Mouse (Mus musculus) limb, embryonic 11.5 days (tissue): ENCODE measurements around the gene Fam193a. TPM values are rescaled to one million over a fixed set of nuclear protein-coding genes. Genes with fewer than 3 reads are reported as not detected.

Experiments used
- ATAC-seq: fragments of 200-750 bp; cut with Nextera tagmentation; 2 replicates; pipeline ENCODE4 v1.8.0; 2017; ENCODE audit warnings: low read depth; ENCODE audit not compliant: insufficient number of reproducible peaks, low FRiP score, low TSS enrichment
- DNase-seq: peaks from one replicate; pipeline ENCODE4 v3.0.0-alpha.2; 2015; ENCODE audit warnings: low spot score
- H3K27ac ChIP-seq: fragments of 300-500 bp; sonication (generic); replicated peaks from 2 replicates; pipeline ENCODE4 v1.5.1; 2014; ENCODE audit warnings: low read depth, mild to moderate bottlenecking, low read length
- H3K27me3 ChIP-seq: fragments of 300-500 bp; sonication (generic); 2 replicates; pipeline ENCODE4 v1.6.1; 2014; ENCODE audit warnings: mild to moderate bottlenecking, low read length, mixed read lengths; ENCODE audit not compliant: control insufficient read depth, insufficient read depth
- H3K36me3 ChIP-seq: fragments of 300-500 bp; sonication (generic); 2 replicates; pipeline ENCODE4 v1.6.1; 2014; ENCODE audit warnings: mild to moderate bottlenecking, low read length, moderate library complexity, mixed read lengths; ENCODE audit not compliant: control insufficient read depth, insufficient read depth
- H3K4me1 ChIP-seq: fragments of 300-500 bp; sonication (generic); 2 replicates; pipeline ENCODE4 v1.6.1; 2014; ENCODE audit warnings: low read length, mixed read lengths; ENCODE audit not compliant: control insufficient read depth, insufficient read depth
- H3K4me2 ChIP-seq: fragments of 300-500 bp; sonication (generic); 2 replicates; pipeline ENCODE4 v1.6.1; 2014; ENCODE audit warnings: low read depth, mild to moderate bottlenecking, moderate library complexity; ENCODE audit not compliant: severe bottlenecking
- H3K4me3 ChIP-seq: fragments of 300-500 bp; sonication (generic); 2 replicates; pipeline ENCODE4 v1.5.1; 2014; ENCODE audit warnings: low read depth, low read length
- H3K9ac ChIP-seq: fragments of 300-500 bp; sonication (generic); 2 replicates; pipeline ENCODE4 v1.6.1; 2014; ENCODE audit warnings: mild to moderate bottlenecking, low read length
- H3K9me3 ChIP-seq: fragments of 300-500 bp; sonication (generic); 2 replicates; pipeline ENCODE4 v1.6.1; 2016; ENCODE audit warnings: low read length; ENCODE audit not compliant: control insufficient read depth
- WGBS: fragments of 180-500 bp; shearing (Covaris S2); extraction: QIAGEN DNeasy Blood & Tissue Kit; methylation state at CpG from one replicate; pipeline ENCODE4 v1.1.7; 2014; 5-methylcytosine and 5-hydroxymethylcytosine counted together
- polyA plus RNA-seq: library from polyadenylated mRNA; unstranded; fragments of >200 nt; fragmentation: Nextera tagmentation; extraction: Ambion mirVana; gene quantifications from 2 replicates; pipeline ENCODE4 v1.2.1, GENCODE M21; 2014

The Fam193a gene
- polyA plus RNA-seq, 1 experiment from 2014 or later = 15.3 TPM

- Histone ChIP-seq H3K4me1 (no peaks in the 10 kb centered on the region), H3K9ac (no peak overlapping the region), H3K27me3 (no peaks in the 10 kb centered on the region), H3K36me3 (no peaks in the 10 kb centered on the region), H3K4me3 (no peak overlapping the region), H3K4me2 (no peak overlapping the region), H3K9me3 (no peaks in the 10 kb centered on the region), H3K27ac (no peak overlapping the region)
- DNase-seq (no peak), ATAC-seq (no peak)
- WGBS = 96% methylated on average over 8 of the region's 8 CpGs
These were observed 23.5 kb downstream of the Fam193a start for GRCm38 (mm10) chr5:34393251-34393650.

DNA sequence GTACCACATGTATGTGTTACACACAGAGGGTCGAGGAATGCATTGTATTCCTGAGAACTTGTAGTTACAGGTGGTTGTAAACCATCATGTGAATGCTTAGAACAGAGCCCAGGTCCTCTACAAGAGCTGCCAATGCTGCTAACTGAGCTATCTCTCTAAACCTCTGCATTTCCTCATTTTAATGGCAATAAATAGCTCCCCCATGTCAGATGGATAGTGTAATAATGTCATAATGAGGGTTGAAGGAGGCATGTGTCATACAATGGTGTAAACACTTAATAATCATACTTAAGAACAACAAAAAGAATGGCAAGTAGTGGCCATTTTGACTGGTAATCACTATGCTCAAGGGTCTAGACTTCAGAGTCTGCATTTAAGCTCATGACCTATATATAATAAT, 25.6 kb downstream of the Fam193a start:
- DNase-seq (no peak), ATAC-seq (no peak)
- WGBS = 88% methylated on average over 1 of the region's 1 CpGs
- Histone ChIP-seq H3K27ac (no peak overlapping the region), H3K9ac (no peak overlapping the region), H3K9me3 (no peaks in the 10 kb centered on the region), H3K27me3 (no peaks in the 10 kb centered on the region), H3K36me3 (no peaks in the 10 kb centered on the region), H3K4me1 (no peaks in the 10 kb centered on the region), H3K4me2 (no peak overlapping the region), H3K4me3 (no peak overlapping the region)

DNA sequence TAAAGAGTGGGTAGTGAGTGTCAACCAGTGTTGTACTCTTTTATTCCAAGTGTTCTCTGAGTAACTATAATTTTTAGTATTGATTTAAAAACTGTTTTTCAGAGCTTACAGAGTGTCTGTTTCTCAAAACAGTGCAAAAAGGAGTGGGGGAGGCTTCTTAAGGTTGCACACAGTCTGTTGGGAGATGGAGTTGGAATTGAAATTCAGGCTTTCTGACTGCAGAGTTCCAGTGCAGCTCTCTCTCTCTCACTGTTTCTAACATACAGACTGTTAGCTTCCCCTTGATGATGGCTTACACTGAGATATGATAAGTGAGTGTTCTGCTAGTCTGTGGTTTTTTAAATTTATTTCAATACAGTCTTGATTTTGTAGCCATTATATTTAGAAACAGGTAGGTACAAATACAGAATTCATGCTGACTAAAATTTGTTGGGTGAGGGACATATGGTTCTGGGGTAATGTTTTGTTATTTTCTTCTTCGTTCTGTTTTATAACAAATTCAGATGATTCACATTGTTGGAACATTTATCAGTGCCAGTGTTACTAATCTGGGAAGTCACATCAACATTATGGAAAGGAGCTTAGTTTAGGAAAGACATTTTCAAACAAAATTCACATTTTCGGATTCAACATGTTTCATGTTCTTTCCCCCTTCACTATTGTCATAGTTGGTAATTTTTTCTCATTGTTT, 26.3 kb downstream of the Fam193a start:
- H3K9me3 ChIP-seq = no peaks in the 10 kb centered on the region
- H3K36me3 ChIP-seq = no peaks in the 10 kb centered on the region
- H3K27me3 ChIP-seq = no peaks in the 10 kb centered on the region
- H3K4me1 ChIP-seq = no peaks in the 10 kb centered on the region
- no peak overlapping the region for H3K9ac ChIP-seq
- no peak overlapping the region for H3K27ac ChIP-seq
- no peak for DNase-seq
- WGBS = 92% methylated on average over 2 of the region's 2 CpGs
- ATAC-seq = no peak
- no peak overlapping the region for H3K4me3 ChIP-seq
- H3K4me2 ChIP-seq = no peak overlapping the region

DNA sequence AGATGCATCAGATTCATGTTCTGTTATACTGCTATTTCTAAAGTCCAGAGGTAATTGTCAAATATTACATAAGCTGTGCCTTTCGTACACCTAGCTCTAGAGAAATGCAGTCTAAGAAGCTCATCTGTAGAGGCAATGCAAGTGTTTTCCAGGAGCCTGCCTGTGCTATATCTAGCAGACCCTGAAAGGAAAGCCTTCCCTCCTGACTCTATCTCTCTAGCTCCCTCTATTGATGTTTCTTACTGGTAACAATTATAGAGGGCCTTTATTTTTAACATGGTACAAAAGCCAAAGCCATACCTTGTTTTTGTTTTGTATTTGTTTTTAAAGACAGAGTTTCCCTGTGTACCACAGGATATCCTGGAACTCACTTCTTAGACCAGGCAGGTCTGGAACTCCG, 28.1 kb downstream of the Fam193a start:
- DNase-seq (no peak), ATAC-seq (no peak)
- Histone ChIP-seq H3K4me1 (no peaks in the 10 kb centered on the region), H3K9ac (no peak overlapping the region), H3K27ac (no peak overlapping the region), H3K4me2 (no peak overlapping the region), H3K4me3 (no peak overlapping the region), H3K27me3 (no peaks in the 10 kb centered on the region), H3K36me3 (no peaks in the 10 kb centered on the region), H3K9me3 (no peaks in the 10 kb centered on the region)
- WGBS = 92% methylated on average over 2 of the region's 2 CpGs

- Histone ChIP-seq H3K9ac (no peak overlapping the region), H3K27ac (no peak overlapping the region), H3K4me1 (no peaks in the 10 kb centered on the region), H3K9me3 (no peaks in the 10 kb centered on the region), H3K27me3 (no peaks in the 10 kb centered on the region), H3K4me3 (no peak overlapping the region), H3K36me3 (no peaks in the 10 kb centered on the region), H3K4me2 (no peak overlapping the region)
- DNase-seq (no peak), ATAC-seq (no peak)
- WGBS = 71% methylated on average over 1 of the region's 1 CpGs
These were observed 28.6 kb downstream of the Fam193a start for GRCm38 (mm10) chr5:34398326-34398725.

- Histone ChIP-seq H3K36me3 (no peaks in the 10 kb centered on the region; the same call in 1 of the 2 replicates), H3K4me3 (no peak overlapping the region), H3K4me2 (no peak overlapping the region), H3K9ac (no peak overlapping the region), H3K9me3 (no peaks in the 10 kb centered on the region), H3K27me3 (no peaks in the 10 kb centered on the region), H3K4me1 (no peaks in the 10 kb centered on the region), H3K27ac (no peak overlapping the region)
- 90% methylated on average over 6 of the region's 6 CpGs for WGBS
- ATAC-seq (no peak), DNase-seq (no peak)
These were observed 37.7 kb downstream of the Fam193a start for GRCm38 (mm10) chr5:34407366-34407918.

DNA sequence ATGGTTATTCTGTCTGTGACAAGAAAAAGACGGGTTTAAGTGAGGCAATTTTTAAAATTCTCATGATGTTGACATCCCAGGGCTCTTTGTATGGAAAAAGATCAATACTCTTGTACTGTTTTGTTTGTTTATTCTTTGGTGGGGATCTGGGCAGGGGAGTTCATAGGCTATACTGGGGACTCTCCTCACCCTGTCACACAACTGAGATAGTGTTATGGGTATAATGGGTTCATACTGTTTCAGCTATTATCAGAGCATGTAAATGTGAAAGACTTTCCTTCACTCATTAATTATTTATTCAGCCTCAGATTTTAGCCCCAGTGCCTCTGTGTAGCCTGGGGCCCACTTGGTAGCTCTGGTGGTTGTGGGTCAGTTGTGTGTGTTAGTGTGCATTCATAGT, 39.3 kb downstream of the Fam193a start:
- no peak for DNase-seq
- no peaks in the 10 kb centered on the region for H3K27me3 ChIP-seq
- no peaks in the 10 kb centered on the region for H3K9me3 ChIP-seq
- H3K4me1 ChIP-seq = no peaks in the 10 kb centered on the region
- no peak overlapping the region for H3K4me3 ChIP-seq
- no peak overlapping the region for H3K9ac ChIP-seq
- no peak overlapping the region for H3K4me2 ChIP-seq
- ATAC-seq = no peak
- WGBS = 88% methylated on average over 1 of the region's 1 CpGs
- H3K36me3 ChIP-seq = peaks cover 2% of the 10 kb centered on the region; the same call in 1 of the 2 replicates
- H3K27ac ChIP-seq = no peak overlapping the region

DNA sequence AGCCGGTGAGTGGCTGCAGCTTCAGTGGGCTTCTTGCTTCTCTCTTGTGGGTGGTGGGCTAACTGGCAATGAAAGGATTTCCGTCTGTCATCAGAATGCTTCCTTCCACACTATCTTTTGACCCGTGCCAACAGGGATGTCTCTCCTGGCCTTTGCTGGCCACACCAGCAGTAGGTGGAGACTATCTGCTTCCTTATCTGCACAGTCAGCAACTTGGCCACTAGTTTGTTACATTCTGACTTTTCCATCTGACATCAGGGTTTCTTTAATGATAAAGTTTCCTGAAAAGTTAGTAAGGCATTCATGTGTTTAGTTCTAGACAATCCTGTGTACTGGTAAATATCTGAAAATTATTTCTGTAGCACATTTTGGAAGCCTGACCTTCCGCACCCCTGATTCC, 41.1 kb downstream of the Fam193a start:
- Histone ChIP-seq H3K4me2 (no peak overlapping the region), H3K27ac (no peak overlapping the region), H3K36me3 (peaks cover 2% of the 10 kb centered on the region; the same call in 1 of the 2 replicates), H3K4me3 (no peak overlapping the region), H3K27me3 (no peaks in the 10 kb centered on the region), H3K9me3 (no peaks in the 10 kb centered on the region), H3K4me1 (no peaks in the 10 kb centered on the region), H3K9ac (no peak overlapping the region)
- WGBS = 93% methylated on average over 4 of the region's 4 CpGs
- DNase-seq (no peak), ATAC-seq (no peak)

DNA sequence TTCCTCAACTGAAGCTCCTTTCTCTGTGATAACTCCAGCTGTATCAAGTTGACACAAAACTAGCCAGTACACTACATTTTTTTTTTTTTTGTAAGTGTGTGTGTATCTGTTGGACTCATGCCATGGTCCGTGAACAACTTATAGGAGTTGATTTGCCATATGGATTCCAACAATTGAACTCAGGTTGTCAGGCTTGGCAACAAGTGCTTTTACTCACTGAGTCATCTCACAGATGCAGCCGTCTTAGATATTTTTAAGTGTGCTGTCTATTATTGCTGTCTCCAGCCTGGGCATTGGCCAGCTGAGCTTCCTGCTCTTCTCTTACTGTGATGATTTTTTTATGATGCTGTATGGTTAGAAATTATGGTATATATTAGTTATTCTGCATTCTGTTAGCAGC, 44.2 kb downstream of the Fam193a start:
- no peak overlapping the region for H3K9ac ChIP-seq
- no peak overlapping the region for H3K4me2 ChIP-seq
- WGBS = 91% methylated on average over 2 of the region's 2 CpGs
- ATAC-seq (no peak), DNase-seq (no peak)
- H3K9me3 ChIP-seq = no peaks in the 10 kb centered on the region
- no peak overlapping the region for H3K27ac ChIP-seq
- H3K4me1 ChIP-seq = no peaks in the 10 kb centered on the region
- peaks cover 4% of the 10 kb centered on the region; the same call in 1 of the 2 replicates for H3K36me3 ChIP-seq
- H3K27me3 ChIP-seq = no peaks in the 10 kb centered on the region
- H3K4me3 ChIP-seq = no peak overlapping the region
